Mouse (Mus musculus) liver, embryonic 14.5 days (tissue): ENCODE results near the gene Usp33.

Experiments
- CTCF ChIP-seq: IDR thresholded peaks from 2 replicates; pipeline ENCODE4 v1.5.1; 2016; ENCODE audit warnings: antibody characterized with exemption, low read depth, control low read depth
- EP300 ChIP-seq: IDR thresholded peaks from 2 replicates; pipeline ENCODE4 v1.6.1; 2016; ENCODE audit warnings: antibody characterized with exemption, low read depth

GRCm38 (mm10) chr3:152315613-152316012 lies 30.7 kb upstream of the Usp33 start:
- peak; percentile 99 for TF ChIP-seq CTCF
- no peak for TF ChIP-seq EP300
